Mouse (Mus musculus): ENCODE measurements around the gene Atxn7l3.
A peak's percentile ranks its signal among the peaks of the same experiment; 100 is the strongest.

The Atxn7l3 gene

DNA sequence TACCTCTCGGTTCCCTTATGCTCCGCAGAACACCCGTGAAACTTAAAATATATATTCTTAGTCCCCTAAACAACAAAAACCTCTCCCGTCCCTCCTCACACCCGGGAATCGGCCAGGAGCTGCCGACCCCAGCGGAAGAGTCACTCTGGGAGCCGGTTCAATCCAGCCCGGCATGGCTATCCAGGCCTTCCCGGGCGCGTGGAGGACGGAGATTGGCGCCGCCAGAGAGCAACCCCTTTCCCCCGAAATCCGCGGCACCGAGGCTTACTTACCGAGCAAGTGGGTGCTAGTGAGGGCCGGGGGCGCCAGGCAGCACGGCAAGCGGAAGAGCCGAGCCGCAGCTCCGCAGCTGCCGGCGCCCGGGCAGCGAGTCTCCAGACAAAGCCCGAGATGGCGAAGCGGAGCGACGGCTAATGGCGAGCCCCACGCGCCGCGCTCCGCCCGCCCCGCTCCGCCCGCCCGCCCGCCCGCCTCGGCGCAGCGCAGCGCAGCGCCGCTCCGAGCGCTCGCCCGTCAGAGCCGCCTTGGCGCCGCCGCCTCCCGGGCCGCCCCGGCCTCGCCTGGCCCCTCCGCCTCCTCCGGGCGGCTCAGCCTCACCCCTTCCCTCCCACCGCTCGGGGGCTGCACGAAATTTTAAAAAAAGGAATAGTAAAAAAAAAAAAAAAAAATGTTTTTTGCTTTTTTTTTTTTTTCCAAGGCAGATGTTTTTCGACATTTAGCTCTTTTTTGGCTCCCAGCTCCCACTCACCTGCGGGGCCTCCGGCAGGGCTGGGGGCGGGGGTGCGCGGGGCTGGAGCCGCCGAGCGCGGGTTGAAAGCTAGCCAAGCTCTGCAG is 22.4 kb upstream of the Atxn7l3 start:
- peak; percentile 51 to 74 for DNase-seq

DNA sequence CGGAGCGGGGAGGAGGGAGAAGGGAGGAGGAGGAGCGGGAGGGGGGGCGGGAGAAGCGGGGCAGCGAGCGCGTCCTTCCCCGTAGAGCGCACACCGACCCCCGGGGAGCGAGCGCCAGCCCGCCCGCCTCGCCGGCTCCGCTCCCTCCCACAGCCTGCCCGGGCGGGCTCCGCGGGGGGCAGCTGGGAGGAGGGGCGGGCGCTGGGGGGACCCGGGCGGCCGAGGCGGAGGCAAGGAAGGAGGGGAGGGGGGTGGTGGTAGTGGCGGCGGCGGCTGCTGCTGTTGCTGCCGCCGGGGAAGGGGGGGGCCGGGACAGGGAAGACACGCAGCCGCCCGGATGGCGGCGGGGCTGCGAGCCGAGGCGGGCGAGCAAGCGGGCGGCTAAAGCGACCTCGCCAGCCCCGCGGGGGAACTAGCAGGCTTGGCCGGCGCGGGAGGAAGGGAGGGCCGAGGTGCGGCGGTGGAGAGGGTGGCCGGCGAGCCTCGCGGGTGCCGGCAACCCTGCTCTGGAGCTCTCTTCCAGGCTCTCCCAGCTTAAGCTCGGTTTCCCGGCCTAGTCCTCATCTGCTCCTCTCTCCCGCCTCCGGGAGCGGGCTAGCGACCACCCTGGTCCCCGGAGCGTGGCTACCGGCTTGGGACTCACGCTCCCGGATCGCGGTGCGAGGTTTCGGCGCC is 21.6 kb upstream of the Atxn7l3 start:
- peak; percentile 84 to 91 for DNase-seq

DNA sequence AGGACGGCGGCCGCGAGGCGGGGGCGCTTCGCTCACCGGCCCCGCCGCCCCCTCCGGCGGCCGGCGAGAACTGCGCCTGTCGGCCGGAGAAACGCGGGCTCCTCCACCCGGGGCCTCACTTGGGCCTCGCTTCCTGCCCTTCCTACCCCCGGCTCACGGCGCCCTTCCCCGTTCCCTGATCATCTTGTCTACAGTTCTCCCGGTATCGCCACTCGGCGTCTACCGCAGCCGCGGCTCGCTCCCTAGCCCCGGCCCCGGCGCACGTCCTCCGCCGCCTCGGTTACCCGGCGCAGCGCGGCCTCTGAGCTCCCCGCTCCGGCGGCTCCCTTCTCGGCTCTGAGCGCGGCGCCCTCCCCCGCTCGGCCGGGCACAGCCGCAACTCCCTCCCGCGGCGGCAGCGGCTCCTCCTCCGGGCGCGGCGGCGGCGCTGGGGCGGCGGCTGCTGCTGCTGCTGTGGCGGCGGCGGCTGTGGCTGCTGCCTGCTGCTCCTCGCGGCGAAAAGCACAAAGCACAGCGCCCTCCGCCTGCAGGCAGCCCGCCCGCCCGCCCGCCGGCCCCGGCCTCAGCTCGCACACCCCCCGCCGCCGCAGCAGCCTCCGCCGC is 21.0 kb upstream of the Atxn7l3 start:
- peak in 1 of 2 experiments; percentile 66 for DNase-seq

DNA sequence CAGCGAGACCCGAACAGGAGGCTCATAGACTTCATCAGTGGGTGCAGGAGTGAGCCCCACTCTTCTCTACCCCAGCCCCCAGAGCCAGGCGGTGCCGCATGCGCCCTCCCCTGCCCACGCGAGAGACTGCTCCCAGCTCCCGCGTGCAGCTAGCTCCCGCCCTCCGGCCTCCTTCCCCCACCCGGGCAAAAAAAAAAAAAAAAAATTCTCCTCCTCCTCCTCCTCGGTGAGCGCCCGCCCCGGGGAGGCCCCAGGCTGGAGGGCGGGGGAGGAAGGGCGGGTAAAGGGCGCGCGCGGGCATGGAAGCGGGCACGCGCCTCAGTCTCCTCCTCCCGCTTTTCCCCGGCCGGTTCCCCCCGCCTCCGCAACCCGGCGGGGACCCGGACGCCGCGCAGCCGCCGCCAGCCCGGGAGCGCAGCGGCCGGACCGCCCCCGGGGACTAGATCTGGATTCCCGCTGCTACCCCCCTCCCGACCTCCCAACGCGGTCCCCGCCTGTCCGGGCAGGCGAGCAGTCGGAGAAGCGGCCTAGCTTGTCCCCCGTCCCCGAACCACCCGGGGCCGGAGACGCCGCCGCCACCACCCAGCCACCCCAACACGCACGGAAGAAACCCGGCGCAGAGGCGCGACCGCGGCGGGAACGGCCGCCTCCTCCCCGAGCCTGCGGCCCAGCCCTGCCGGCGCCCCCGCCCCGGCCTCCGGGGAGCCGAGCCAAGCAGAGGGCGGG is 20.3 kb upstream of the Atxn7l3 start:
- peak; percentile 92 to 95 for DNase-seq

DNA sequence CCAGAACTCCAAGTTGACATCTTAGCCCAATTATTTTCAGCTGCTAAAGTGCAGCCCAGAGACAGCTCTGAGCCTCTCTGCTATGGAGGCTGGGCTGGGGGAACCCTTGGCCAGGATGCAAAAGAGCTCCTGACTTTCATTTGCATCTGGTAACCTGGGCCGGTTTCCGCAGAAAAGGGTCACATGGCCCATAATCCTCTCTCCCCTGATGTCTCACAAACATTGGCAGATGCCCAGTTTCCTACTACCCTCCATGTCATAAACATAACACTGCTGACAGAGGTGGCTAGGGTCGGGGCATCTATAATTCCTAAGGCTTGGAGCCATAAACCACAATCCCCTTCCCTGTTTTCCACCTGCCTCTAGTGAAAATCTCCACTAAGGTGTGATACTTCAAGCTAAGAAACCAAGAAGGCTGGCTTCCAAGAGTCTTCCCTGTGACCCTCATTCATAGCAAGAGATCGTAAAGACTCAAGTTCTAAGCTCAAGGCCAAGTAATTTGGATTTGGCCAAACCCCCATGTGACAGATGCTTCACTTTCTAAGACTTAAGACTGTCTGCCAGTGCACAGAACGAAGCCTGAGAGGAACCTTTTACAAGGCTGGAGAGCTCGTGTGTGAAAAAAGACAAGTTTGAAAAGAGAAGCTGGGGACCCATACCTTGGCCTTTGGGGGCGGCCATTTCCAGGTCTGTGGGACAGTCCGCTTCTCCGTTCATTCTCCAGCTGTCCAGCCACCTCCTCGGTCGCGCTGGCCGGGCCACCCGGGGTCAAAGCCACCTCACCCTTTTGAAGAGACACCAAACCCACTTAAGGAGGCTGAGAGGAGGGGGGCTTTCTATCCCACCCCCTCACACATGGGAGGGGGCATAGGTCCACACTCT is 19.5 kb upstream of the Atxn7l3 start:
- no peak for DNase-seq

DNA sequence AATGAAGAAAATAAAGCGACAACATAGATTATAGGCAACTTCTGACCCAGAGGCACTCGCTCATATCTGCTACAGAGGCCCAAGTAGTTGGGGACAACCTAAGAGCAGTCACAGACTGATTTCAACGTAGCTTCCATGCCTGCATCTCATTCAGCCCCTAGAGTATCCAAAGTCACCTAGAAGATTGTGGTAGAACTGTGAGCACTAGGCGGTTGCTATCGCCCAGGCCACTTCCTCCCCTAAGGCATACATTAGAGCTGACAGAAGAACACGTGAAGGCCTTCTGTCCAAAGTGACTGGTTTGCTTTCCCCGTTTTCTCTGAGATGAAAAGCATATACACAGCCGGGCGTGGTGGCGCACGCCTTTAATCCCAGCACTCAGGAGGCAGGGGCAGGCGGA is 17.9 kb upstream of the Atxn7l3 start:
- DNase-seq, result no peak

DNA sequence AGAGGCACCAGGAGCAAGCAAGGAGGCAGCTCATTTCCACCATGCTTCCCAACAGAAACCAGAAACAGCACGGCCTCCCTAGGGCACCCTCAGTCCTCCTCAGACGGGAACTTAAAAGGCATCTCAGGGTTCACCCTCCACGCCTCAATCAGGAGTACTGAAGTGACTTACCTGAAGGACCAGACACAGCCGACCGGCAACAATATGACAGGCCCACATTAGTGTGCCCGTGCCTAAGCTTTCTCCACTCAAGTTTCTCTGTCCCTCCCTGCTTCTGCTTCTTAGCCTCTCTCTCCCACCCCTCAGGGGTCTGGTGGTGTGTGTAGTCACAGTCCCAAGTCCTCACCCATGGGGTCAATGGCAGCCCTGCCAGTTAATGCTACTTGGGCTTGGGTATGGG is 16.2 kb upstream of the Atxn7l3 start:
- DNase-seq, result no peak

DNA sequence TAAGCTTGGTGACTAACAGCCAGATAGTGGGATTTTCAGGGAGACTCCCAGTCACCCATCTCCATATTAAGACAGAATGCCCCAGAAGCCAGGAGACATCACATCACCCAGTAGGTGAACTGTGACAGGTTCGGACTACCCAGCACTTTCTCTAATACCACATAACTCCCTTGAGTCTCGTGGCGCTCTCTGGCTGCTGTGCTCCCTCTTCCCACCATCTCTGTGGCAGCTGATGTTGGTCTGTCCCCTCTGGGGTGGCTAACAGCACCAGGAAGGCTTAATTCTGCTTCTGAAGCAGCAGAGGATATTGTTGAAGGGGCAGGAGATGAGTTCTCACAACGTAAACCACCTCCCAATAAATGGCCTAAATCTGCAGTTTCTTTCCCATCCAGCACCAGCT is 15.5 kb upstream of the Atxn7l3 start:
- DNase-seq, result no peak

DNA sequence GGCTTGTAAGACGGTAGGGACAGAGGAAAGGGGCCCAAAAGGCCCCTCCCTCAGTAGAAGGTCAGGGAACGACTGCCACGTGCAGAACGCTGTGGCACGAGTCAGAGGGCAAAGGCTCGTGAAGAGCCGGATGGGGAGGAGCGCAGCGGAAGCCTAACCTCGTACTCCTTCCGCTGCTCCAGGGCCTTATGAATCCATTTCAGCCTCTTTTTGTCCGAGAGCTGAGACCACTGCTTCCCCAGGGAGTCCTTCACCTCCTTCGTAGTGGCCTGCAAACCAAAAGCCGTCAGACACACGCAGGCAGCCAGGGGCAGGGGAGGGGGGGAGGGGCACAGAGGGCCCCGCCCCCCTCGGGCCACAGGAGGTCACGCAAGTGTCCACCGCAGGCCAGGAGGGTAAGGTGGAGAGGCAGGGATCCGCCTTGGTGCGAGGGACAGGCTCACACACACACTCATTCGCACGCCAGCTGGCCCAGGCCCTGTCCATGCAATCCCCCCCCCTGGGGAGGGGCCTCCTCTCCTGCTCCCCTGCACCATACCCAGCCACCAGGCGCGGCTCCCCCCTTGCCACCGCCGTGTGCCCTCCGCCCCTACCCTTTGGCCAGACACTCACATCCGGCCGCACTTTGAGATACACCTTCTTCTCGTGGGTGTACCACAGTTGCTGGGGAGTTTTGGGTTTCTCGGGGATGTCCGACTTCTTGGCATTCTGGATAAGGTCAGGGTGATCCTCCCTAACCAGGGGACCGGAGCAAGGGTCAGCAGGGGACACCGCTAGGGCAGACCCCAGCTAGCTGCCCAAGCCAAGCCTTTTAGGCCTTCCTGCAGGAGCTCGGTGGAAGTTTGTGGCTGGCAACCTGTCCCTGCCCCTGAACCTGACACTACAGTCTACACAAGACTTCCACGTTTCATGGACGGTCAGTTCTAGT is 14.6 kb upstream of the Atxn7l3 start:
- DNase-seq, result peak in 1 of 2 experiments; percentile 52

DNA sequence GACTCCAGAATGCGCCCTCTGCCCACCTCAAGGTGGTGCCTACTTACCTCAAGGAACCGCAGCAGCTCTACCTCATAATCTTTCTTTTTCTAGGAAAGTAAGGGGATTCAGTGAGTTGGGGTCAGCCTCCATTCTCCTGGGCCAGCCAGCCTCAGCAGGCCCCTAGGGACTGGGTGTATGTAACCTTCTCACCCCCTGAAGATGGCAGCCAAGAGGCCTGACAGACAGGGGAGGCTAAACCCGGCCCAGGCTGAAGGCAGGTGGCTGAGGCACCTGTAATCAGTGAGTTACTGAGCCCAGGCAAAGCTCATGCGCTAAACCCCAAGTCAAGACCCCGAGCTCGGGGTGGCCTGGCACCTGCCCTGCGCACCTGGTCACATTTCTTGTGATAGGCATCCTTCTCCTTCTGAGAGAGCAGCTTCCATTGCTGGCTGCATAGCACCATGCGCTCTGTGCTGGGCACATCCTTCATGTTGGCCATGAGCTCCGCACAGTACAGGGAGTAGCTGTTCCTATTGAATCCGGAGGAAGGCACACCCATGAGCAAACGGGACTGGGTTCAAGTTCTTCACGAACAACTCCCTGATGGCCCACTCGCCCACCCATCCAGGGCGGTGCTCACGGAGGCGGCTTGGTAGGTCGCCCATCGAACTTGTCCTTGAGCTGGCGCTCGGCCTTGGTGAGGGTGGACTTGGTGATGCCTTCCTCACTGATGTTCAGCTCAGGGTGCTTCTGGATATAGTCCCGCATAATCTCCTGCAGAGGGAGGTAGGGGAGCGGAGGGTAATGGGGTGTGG is 13.6 kb upstream of the Atxn7l3 start:
- DNase-seq, result no peak

DNA sequence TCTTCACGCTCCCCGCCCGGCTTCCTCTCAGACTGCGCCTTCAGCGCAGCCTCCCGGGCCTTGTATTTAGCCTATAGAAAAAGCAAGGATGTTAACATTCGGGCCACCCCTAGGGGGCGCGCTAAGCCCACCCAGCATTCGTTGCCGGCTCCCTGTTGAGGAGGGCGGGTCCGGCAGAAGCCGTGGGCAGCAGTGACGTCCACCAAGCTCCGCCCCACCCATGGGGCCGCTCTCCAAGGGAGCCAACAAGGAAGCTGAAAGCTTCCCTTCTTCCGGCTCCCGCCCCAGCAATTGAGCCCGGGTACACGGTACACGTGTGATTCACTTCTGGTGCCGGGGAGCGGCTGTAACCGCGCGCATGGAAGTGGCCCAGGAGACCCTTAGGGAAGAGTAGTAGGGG is 12.5 kb upstream of the Atxn7l3 start:
- peak; percentile 98 to 99 for DNase-seq

DNA sequence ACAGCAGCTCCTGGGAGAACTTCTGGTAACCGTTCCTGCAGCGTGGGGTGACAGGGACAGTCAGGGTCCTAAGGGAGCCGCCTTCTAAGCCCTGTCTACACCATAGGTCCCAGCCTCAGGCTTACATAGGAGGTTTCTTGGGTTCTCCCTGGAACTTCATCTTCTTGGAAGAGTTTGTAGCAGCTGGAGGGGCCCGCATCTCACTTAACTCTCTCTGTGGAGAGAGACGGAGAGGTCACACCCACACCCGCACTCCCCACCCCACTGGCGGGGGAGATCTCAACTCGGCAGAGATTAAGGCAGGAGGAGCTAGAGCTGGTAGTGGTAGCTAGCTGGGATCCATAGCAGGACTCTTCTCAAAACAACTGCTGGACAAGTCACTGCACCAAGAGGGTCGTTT is 11.7 kb upstream of the Atxn7l3 start:
- DNase-seq, result no peak

DNA sequence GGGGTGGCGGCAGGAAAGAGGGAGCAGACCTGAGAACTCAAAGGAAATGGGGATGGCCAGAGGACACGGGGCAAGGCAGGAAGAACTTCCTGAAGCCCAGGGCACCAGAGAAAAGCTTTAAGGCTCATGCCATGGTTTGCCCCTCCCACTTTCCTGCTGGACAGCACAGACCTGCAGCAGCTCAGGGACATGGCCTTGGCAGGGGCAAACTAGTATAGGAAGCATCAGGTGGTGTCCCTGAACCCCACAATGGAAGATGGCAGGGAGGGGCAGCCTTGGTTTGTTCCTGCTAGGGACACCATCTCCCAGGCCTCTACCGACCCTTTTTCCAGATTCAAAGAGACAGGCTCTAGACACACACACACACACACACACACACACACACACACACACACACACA is 8.9 kb upstream of the Atxn7l3 start:
- DNase-seq, result no peak

DNA sequence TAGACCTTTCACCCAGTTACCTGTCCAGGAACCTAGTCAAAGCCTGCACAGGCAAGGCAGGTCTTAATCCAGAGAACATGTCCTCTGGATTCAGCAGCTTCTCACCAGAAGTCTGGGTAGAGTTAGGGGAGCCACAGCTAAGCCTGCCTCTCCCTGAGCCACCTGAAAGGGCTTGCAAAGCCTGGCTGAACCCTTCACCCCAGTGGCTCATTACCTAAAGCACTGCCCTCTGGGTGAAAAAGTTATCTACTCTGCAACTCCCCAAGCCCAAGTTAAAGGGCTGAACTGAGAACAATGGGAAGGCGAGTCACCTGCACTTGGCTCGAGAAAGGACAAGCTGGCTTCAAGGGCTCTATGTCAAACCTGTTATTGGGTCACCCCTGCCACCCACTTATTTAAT is 7.7 kb upstream of the Atxn7l3 start:
- no peak for DNase-seq

DNA sequence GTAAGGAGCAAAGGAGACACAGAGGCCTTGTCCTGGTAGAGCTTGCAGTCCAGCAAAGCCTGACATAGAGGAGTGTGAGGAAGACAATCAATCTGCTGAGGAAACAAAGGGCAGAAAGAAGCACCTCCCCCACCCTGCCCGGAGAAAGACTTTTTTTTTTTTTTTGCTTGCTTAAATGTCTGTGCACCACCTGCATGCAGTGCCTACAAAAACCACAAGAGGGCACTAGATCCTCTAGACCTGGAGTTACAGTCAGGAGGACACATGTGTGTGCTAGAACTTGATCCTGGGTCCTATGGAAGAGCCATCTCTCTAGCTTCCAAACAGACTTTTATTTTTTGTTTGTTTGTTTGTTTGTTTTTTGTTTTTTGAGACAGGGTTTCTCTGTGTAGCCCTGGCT is 3.4 kb upstream of the Atxn7l3 start:
- DNase-seq, result peak; percentile 59 to 82

DNA sequence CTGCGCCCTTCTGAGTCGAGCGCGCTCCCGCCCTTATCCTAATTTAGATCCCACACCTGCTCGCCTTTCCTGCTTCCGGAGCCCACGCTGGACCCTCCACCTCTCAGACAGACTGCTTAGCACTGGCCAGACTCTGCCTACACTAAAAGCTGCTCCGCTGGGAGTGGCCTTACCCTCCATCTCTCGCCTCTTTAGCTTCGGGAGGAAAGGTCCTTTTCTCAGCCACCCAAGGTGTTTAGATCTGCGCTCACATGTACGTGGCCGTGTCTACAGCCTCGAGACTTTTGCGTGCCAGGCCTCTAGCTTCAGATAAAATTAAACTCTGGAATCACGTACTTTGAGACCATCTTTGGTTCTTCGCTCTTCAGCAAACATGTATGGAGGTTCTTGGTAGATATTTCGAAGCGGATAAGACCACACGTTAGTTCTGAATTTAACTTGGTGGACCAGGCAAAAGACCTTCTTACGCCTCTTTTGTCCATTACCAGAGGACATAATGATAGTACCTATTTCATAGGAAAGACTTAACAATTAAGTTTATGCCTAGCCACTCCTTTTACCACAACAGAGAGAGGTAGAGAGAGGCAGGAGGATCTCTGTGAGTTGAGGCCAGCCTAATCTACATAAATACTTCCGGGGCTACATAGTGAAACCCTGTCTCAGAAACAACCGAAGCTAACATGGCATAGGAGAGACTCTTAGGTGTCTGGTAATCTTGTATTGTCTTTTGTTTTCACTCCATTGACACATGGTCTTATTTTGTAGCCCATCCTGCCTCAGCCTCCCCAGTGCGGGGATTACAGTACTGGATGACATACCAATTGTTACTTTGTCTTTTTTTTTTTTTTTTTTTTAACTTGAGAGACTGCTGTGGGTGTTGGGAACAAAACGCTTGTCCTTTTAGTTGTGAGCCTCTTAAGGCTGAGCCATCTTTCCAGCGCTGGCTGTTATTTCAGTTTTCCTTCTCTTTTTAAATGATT is 1.4 kb upstream of the Atxn7l3 start:
- no peak for DNase-seq

DNA sequence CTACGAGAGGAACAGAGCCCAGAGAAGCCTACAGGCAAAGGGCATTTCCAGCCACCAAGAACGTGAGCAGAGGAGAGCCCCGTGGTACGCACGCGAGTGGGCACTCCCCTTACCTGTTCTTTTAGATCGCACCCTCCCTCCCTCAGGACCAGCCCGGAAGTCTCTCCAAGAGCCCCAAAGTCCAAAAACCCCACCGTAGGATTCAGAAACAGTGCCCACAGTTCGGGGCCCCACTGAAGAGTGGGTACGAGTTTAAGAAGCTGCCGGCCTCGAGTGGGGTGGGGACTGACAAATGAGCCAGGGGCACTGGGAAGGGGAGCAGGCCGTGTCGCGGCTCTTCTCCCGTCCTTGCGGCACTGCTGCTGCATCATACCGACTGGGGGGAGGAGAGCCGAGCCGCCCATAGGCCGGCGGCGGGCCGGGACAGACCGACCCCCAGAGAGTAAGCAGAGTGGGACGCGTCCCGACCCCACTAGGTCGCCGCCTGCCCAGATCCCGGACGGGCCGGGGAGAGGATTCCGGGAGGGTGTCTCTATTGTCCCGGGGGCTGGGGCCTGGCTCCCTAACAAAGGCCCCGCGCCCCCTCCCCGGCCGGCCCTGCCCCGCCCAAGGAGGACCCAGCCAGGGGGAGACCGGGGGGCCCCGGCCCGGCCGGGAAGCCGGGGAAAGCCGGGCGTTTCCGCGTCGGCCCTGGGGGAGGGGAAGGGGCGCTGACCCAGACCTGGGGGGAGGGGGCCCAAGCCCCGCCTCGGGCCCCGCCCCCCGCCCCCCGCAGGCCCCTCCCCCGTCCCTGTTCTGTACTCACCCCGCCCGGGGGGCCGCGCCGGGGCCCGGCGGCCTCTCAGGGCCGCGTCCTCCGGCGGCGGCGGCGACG is 596 bp downstream of the Atxn7l3 start:
- DNase-seq, result peak; percentile 39 to 80
